Mouse (Mus musculus): ENCODE results near the gene Olfr437. TPM values are rescaled to one million over a fixed set of nuclear protein-coding genes. Genes with fewer than 3 reads are reported as not detected.
"Not testable (repeated sequence)": the region's sequence is repeated elsewhere in the genome, so short reads cannot be mapped to it uniquely, and the experiment has no call there.

Olfr437 gene
- polyA plus RNA-seq (2014; fragmentation: Nextera tagmentation; extraction: Ambion mirVana): not detected in 2 replicates

DNA sequence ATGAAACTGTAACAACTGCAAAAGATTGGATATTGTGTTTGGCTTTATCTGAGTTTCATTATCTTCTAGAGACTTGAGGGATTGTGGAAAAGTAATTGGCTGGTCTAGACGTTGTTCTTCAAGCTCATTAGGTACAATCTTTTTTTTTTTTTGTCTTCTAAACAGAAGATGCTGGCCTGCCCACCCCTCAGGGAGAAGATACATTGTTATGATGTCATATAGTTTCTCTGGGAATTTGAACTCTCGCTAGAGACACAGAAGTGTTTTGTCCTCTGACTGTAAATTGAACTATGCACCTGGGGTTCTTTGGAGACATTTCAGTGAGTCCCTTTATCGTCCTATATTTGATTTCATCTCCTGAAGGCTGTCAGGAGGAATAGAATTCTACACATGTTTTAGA lies at the start of gene Olfr437:
Gene Olfr437 (plus strand): TSS at position 301 of the 400 bp plus-strand sequence.
- ATAC-seq (ENCODE audit: insufficient number of reproducible peaks, insufficient read depth, low FRiP score, low read depth): no peak
- Histone ChIP-seq H3K4me2 (replicated peaks; ENCODE audit: low read depth, low read length) (no peak within 1 kb of the TSS), H3K9ac (replicated peaks; ENCODE audit: low read depth, low read length) (no peak within 1 kb of the TSS), H3K27me3 (ENCODE audit: control insufficient read depth, insufficient read depth, low read length) (no peaks in the 10 kb centered on the region), H3K4me3 (ENCODE audit: low read depth, low read length) (no peak within 1 kb of the TSS), H3K36me3 (ENCODE audit: control insufficient read depth, insufficient read depth, low read length) (no peaks in the 10 kb centered on the region), H3K27ac (ENCODE audit: low read length) (no peak within 1 kb of the TSS), H3K4me1 (ENCODE audit: control insufficient read depth, insufficient read depth, low read length) (no peaks in the 10 kb centered on the region), H3K9me3 (ENCODE audit: control insufficient read depth, low read depth, low read length) (no peaks in the 10 kb centered on the region)
- WGBS: 66% methylated on average over 3 of the region's 3 CpGs

DNA sequence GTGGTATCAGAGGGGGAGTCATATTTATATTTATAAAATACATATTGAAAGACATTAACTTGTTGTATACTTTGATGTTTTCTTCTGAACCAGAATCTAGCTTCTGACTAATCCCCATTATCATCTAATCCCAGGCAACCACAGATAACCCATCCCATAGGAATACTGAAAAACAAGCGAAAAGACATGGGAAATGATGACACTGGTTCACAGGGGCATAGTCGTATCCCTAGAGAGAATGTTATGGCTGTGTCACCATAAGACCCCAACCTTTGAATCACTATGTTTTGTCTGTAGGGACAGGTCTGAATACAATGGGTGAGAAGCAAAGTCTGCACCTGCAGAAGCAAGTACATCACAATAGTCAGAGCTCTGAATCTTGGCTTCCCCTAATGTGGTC lies 16.8 kb upstream of the Olfr437 start, which contains the start of gene Olfr237-ps1:
Gene Olfr237-ps1 (plus strand): TSS at position 301 of the 400 bp plus-strand sequence.
- WGBS: 92% methylated on average over 2 of the region's 2 CpGs
- not testable (repeated sequence) for H3K4me2 ChIP-seq (replicated peaks; ENCODE audit: low read depth, low read length); H3K27me3 ChIP-seq (ENCODE audit: control insufficient read depth, insufficient read depth, low read length); H3K4me1 ChIP-seq (ENCODE audit: control insufficient read depth, insufficient read depth, low read length); H3K36me3 ChIP-seq (ENCODE audit: control insufficient read depth, insufficient read depth, low read length); H3K27ac ChIP-seq (ENCODE audit: low read length); H3K9me3 ChIP-seq (ENCODE audit: control insufficient read depth, low read depth, low read length); H3K9ac ChIP-seq (replicated peaks; ENCODE audit: low read depth, low read length); H3K4me3 ChIP-seq (ENCODE audit: low read depth, low read length); ATAC-seq (ENCODE audit: insufficient number of reproducible peaks, insufficient read depth, low FRiP score, low read depth)

- Histone ChIP-seq H3K36me3 (ENCODE audit: control insufficient read depth, insufficient read depth, low read length) (no peaks in the 10 kb centered on the region), H3K27ac (ENCODE audit: low read length) (no peak overlapping the region), H3K9ac (replicated peaks; ENCODE audit: low read depth, low read length) (no peak overlapping the region), H3K27me3 (ENCODE audit: control insufficient read depth, insufficient read depth, low read length) (no peaks in the 10 kb centered on the region), H3K4me2 (replicated peaks; ENCODE audit: low read depth, low read length) (no peak overlapping the region), H3K4me3 (ENCODE audit: low read depth, low read length) (no peak overlapping the region), H3K4me1 (ENCODE audit: control insufficient read depth, insufficient read depth, low read length) (no peaks in the 10 kb centered on the region), H3K9me3 (ENCODE audit: control insufficient read depth, low read depth, low read length) (no peaks in the 10 kb centered on the region)
- WGBS: 81% methylated on average over 1 of the region's 1 CpGs
- ATAC-seq (ENCODE audit: insufficient number of reproducible peaks, insufficient read depth, low FRiP score, low read depth): no peak
Observed at GRCm38 (mm10) chr6:43159502-43159901, 3.6 kb upstream of the Olfr437 start.

GRCm38 (mm10) chr6:43167246-43167645 lies 4.2 kb downstream of the Olfr437 start:
- WGBS: 95% methylated on average over 4 of the region's 4 CpGs
- Histone ChIP-seq H3K4me2 (replicated peaks; ENCODE audit: low read depth, low read length) (no peak overlapping the region), H3K36me3 (ENCODE audit: control insufficient read depth, insufficient read depth, low read length) (no peaks in the 10 kb centered on the region), H3K27ac (ENCODE audit: low read length) (no peak overlapping the region), H3K4me3 (ENCODE audit: low read depth, low read length) (no peak overlapping the region), H3K9ac (replicated peaks; ENCODE audit: low read depth, low read length) (no peak overlapping the region), H3K9me3 (ENCODE audit: control insufficient read depth, low read depth, low read length) (no peaks in the 10 kb centered on the region), H3K4me1 (ENCODE audit: control insufficient read depth, insufficient read depth, low read length) (no peaks in the 10 kb centered on the region), H3K27me3 (ENCODE audit: control insufficient read depth, insufficient read depth, low read length) (no peaks in the 10 kb centered on the region)
- no peak for ATAC-seq (ENCODE audit: insufficient number of reproducible peaks, insufficient read depth, low FRiP score, low read depth)

GRCm38 (mm10) chr6:43171840-43172239 lies 8.8 kb downstream of the Olfr437 start, which contains the start of gene Olfr13:
Gene Olfr13, plus strand, starts transcription at chr6:43172140.
- no peaks in the 10 kb centered on the region for H3K36me3 ChIP-seq (ENCODE audit: control insufficient read depth, insufficient read depth, low read length)
- no peak within 1 kb of the TSS for H3K4me3 ChIP-seq (ENCODE audit: low read depth, low read length)
- H3K4me1 ChIP-seq (ENCODE audit: control insufficient read depth, insufficient read depth, low read length): no peaks in the 10 kb centered on the region
- no peaks in the 10 kb centered on the region for H3K27me3 ChIP-seq (ENCODE audit: control insufficient read depth, insufficient read depth, low read length)
- H3K9me3 ChIP-seq (ENCODE audit: control insufficient read depth, low read depth, low read length): no peaks in the 10 kb centered on the region
- no peak for ATAC-seq (ENCODE audit: insufficient number of reproducible peaks, insufficient read depth, low FRiP score, low read depth)
- no peak within 1 kb of the TSS for H3K4me2 ChIP-seq (replicated peaks; ENCODE audit: low read depth, low read length)
- H3K27ac ChIP-seq (ENCODE audit: low read length): no peak within 1 kb of the TSS
- 53% methylated on average over 4 of the region's 4 CpGs for WGBS
- no peak within 1 kb of the TSS for H3K9ac ChIP-seq (replicated peaks; ENCODE audit: low read depth, low read length)

- no peaks in the 10 kb centered on the region for H3K27me3 ChIP-seq (ENCODE audit: control insufficient read depth, insufficient read depth, low read length)
- no peak overlapping the region for H3K27ac ChIP-seq (ENCODE audit: low read length)
- no peak for ATAC-seq (ENCODE audit: insufficient number of reproducible peaks, insufficient read depth, low FRiP score, low read depth)
- H3K9ac ChIP-seq (replicated peaks; ENCODE audit: low read depth, low read length): no peak overlapping the region
- H3K9me3 ChIP-seq (ENCODE audit: control insufficient read depth, low read depth, low read length): no peaks in the 10 kb centered on the region
- 65% methylated on average over 1 of the region's 1 CpGs for WGBS
- no peak overlapping the region for H3K4me3 ChIP-seq (ENCODE audit: low read depth, low read length)
- H3K4me1 ChIP-seq (ENCODE audit: control insufficient read depth, insufficient read depth, low read length): no peaks in the 10 kb centered on the region
- no peak overlapping the region for H3K4me2 ChIP-seq (replicated peaks; ENCODE audit: low read depth, low read length)
- no peaks in the 10 kb centered on the region for H3K36me3 ChIP-seq (ENCODE audit: control insufficient read depth, insufficient read depth, low read length)
Observed at GRCm38 (mm10) chr6:43178129-43178528, 15.0 kb downstream of the Olfr437 start.

GRCm38 (mm10) chr6:43178584-43179501 lies 15.8 kb downstream of the Olfr437 start:
- ATAC-seq (ENCODE audit: insufficient number of reproducible peaks, insufficient read depth, low FRiP score, low read depth): no peak
- Histone ChIP-seq H3K9ac (replicated peaks; ENCODE audit: low read depth, low read length) (no peak overlapping the region), H3K4me1 (ENCODE audit: control insufficient read depth, insufficient read depth, low read length) (no peaks in the 10 kb centered on the region), H3K36me3 (ENCODE audit: control insufficient read depth, insufficient read depth, low read length) (no peaks in the 10 kb centered on the region), H3K4me2 (replicated peaks; ENCODE audit: low read depth, low read length) (no peak overlapping the region), H3K27ac (ENCODE audit: low read length) (no peak overlapping the region), H3K27me3 (ENCODE audit: control insufficient read depth, insufficient read depth, low read length) (no peaks in the 10 kb centered on the region), H3K4me3 (ENCODE audit: low read depth, low read length) (no peak overlapping the region), H3K9me3 (ENCODE audit: control insufficient read depth, low read depth, low read length) (no peaks in the 10 kb centered on the region)
- WGBS: 55% methylated on average over 6 of the region's 6 CpGs

DNA sequence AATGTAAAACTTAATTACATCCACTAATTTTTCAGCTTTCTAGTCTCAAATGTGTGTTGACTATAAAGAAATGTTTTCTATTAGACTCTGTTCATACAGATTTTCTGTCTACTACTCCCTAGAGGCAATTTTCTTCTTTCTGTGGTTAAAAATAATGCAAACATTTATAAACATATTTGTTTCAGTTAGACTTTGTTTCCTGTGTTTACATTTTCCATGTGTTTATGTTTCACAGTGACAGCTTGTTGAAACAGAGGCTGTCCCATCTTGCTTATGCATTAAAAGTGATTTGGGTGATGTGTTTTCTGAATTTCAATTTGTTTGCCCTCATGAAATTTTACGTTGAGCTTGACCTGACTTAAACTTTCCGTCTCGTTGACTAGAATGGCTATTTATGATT lies 27.9 kb downstream of the Olfr437 start:
- ATAC-seq (ENCODE audit: insufficient number of reproducible peaks, insufficient read depth, low FRiP score, low read depth): no peak
- H3K27ac ChIP-seq (ENCODE audit: low read length): no peak overlapping the region
- WGBS: 42% methylated on average over 3 of the region's 3 CpGs
- H3K9me3 ChIP-seq (ENCODE audit: control insufficient read depth, low read depth, low read length): no peaks in the 10 kb centered on the region
- H3K36me3 ChIP-seq (ENCODE audit: control insufficient read depth, insufficient read depth, low read length): no peaks in the 10 kb centered on the region
- H3K9ac ChIP-seq (replicated peaks; ENCODE audit: low read depth, low read length): no peak overlapping the region
- H3K4me3 ChIP-seq (ENCODE audit: low read depth, low read length): no peak overlapping the region
- H3K4me2 ChIP-seq (replicated peaks; ENCODE audit: low read depth, low read length): no peak overlapping the region
- H3K4me1 ChIP-seq (ENCODE audit: control insufficient read depth, insufficient read depth, low read length): no peaks in the 10 kb centered on the region
- no peaks in the 10 kb centered on the region for H3K27me3 ChIP-seq (ENCODE audit: control insufficient read depth, insufficient read depth, low read length)
